Mouse (Mus musculus): ENCODE measurements around the gene Fto.

GRCm38 (mm10) chr8:91392261-91392660 lies 78.9 kb downstream of the Fto start:
- TF ChIP-seq CTCF (IDR thresholded peaks at IDR 0.05; ENCODE audit: borderline replicate concordance, insufficient read depth, low read depth, low read length) (no peak), POLR2A (IDR thresholded peaks at IDR 0.05; ENCODE audit: borderline replicate concordance, insufficient read depth, low read length) (no peak)
